Mouse (Mus musculus): Measurements from ENCODE around the gene Atp6v1e2.

Atp6v1e2 gene

GRCm38 (mm10) chr17:86947840-86948796 lies at the start of gene Atp6v1e2:
Atp6v1e2 (minus strand) TSS chr17:86947897.
- no peak for DNase-seq (ENCODE audit: low read depth)

DNA sequence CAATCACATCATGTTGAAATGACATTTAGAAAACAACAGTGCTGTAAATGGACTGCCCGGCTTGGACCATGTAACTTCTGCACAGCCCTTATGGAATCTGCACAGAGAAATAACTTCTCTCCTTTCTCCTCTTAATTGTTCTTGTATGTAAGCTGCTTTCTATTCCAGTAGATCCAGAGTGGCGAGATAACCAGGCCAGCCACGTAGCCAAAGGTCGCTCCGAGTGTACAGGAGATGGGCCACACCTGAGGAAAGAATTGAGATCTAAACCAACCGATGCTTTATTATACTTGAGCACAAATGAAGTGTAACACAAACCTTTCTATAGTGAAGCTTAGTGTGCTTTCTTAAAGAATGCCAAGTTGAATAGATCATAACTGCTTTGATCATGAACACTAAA lies 49.6 kb upstream of the Atp6v1e2 start:
- no peak for DNase-seq (ENCODE audit: low read depth)

GRCm38 (mm10) chr17:86991306-86991705 lies 43.6 kb upstream of the Atp6v1e2 start:
- no peak for DNase-seq (ENCODE audit: low read depth)

GRCm38 (mm10) chr17:86988601-86989184 lies 41.0 kb upstream of the Atp6v1e2 start:
- peak; percentile 40 for DNase-seq (ENCODE audit: low read depth)

- no peak for DNase-seq (ENCODE audit: low read depth)
Observed at GRCm38 (mm10) chr17:86988161-86988560, 40.5 kb upstream of the Atp6v1e2 start.

DNA sequence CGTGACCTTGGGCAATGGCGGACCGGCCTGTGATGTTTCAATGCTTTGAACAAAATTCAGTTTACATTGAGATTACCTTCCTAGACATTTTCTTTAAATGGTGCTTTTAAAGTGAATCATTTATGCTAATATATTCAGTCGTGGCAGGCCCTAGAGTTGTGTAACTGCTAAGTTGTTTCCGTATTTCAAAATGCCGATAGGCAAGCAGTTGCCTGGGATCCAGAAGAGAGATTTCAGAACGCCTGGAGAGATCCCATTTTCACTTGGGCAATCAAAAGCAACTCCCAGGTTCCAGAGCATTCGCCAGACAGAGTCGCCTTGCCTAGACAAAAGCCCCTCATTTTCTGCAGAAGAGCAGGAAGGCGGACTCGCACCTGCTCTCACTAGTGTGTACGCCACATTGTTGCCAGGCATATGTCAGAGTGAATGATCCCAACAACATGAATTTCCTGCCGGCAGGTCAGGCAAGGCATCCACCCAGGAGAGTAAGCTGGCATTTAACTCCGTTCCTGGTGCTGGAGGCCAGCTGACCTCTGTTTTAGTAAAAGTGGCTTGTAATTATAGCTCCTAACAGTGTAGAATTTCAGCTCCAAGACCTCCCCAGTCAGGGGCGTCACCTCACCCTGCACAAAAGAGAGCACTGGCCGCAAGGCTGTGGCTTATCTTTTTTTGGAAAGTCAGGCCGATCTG lies 38.9 kb upstream of the Atp6v1e2 start:
- DNase-seq (ENCODE audit: low read depth), result no peak

GRCm38 (mm10) chr17:86982497-86982896 lies 34.8 kb upstream of the Atp6v1e2 start:
- DNase-seq (ENCODE audit: low read depth), result no peak

- DNase-seq (ENCODE audit: low read depth), result no peak
Observed at GRCm38 (mm10) chr17:86981701-86982100, 34.0 kb upstream of the Atp6v1e2 start.

DNA sequence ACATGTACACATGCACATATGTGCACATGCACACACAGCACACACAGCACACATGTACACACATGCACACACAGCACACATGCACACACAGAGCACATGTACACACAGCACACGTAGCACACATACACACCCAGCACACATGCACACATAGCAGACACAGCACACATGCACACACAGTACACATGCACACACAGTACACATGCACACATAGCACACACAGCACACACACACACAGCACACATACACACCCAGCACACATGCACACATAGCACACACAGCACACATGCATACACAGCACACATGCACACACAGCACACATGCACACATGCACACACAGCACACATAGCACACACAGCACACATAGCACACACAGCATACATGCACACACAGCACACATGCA lies 33.5 kb upstream of the Atp6v1e2 start:
- no peak for DNase-seq (ENCODE audit: low read depth)

GRCm38 (mm10) chr17:86978496-86978895 lies 30.8 kb upstream of the Atp6v1e2 start:
- DNase-seq (ENCODE audit: low read depth), result no peak

DNA sequence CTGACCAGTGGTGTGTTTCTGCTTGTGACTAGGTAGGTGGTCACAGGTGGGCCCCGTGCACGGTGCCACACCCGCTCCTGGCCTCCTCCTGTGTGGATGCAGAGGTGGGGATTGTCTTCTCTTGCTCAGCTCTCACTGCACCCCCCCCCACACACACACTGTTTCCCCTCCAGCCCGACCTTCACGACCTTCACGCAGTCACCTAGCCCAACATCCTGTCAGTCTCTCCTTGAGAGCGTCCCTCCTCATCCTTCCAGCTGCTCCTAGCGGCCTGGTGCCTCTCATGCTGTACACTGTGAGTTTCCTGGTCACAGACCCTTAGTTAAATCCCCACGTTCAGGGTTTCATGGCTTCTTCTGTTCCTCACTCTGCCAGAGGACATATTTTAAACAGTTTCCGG lies 28.7 kb upstream of the Atp6v1e2 start:
- DNase-seq (ENCODE audit: low read depth), result no peak

GRCm38 (mm10) chr17:86973097-86973496 lies 25.4 kb upstream of the Atp6v1e2 start:
- DNase-seq (ENCODE audit: low read depth), result peak; percentile 15

- no peak for DNase-seq (ENCODE audit: low read depth)
Observed at GRCm38 (mm10) chr17:86971860-86972259, 24.2 kb upstream of the Atp6v1e2 start.

GRCm38 (mm10) chr17:86971036-86971435 lies 23.3 kb upstream of the Atp6v1e2 start:
- DNase-seq (ENCODE audit: low read depth), result no peak

- no peak for DNase-seq (ENCODE audit: low read depth)
Observed at GRCm38 (mm10) chr17:86970026-86970750, 22.5 kb upstream of the Atp6v1e2 start.

GRCm38 (mm10) chr17:86969582-86969981 lies 21.9 kb upstream of the Atp6v1e2 start:
- no peak for DNase-seq (ENCODE audit: low read depth)

DNA sequence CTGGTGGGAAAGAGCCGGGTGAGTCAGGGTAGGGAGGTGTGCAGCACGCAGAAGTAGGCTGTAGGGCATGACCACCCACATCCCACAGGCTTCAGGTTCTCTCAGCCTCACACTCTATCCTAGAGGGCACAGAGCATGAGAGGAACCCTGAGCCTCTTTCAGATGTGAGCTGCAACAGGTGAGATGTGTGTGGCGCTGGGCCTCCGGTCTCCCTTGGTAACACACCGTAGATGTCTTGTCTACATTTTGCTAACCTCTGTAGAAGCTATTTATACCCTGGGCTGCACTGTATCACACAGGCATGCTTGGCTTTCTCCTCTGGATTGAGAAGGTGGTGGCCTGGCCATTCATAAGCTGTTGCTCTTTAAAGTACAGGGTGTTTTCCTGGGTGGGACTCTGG lies 20.9 kb upstream of the Atp6v1e2 start:
- no peak for DNase-seq (ENCODE audit: low read depth)

GRCm38 (mm10) chr17:86967536-86968525 lies 20.1 kb upstream of the Atp6v1e2 start:
- DNase-seq (ENCODE audit: low read depth), result peak; percentile 12

DNA sequence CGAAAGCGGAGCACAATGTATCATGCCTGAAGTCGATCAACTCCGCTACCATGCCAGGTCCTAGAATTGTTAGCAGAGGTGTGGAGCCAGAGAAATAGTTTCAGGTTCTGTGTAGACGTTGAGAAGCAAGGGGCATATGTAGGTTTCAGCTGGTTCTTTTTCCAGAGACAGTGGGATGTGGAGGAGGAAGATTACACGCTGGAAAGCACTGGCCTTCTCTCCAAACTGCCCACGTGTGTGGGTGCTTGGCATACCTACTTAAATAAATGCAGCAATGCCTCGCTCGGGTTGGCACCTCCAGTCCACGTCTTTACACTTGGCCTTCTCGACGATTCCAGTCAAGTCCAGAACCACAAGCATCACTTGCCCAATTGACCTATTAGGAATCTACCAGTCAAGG lies 19.4 kb upstream of the Atp6v1e2 start:
- DNase-seq (ENCODE audit: low read depth), result no peak

GRCm38 (mm10) chr17:86966040-86966439 lies 18.3 kb upstream of the Atp6v1e2 start:
- no peak for DNase-seq (ENCODE audit: low read depth)

DNA sequence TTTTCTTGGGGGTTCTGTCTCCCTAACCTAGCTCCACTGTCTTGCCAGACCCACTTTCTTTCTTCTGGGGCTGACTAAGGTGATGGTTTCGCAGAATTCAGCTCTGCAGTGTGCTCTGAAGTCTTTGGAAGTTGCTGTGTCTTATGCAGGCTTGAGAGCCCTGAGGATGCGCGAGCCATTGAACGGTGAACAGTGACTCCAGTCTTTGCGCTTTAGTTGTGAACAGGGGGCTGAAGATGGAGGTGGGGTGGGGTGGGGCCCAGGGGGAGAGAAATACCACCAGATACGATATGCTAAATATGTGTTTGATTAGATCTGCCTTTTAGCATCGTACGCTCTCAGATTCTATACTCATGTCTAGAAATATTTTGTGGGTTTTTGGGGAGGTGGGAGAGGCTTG lies 17.4 kb upstream of the Atp6v1e2 start:
- no peak for DNase-seq (ENCODE audit: low read depth)
